ENCODE assay signal across 8 mouse cellular contexts in the genomic region with DNA sequence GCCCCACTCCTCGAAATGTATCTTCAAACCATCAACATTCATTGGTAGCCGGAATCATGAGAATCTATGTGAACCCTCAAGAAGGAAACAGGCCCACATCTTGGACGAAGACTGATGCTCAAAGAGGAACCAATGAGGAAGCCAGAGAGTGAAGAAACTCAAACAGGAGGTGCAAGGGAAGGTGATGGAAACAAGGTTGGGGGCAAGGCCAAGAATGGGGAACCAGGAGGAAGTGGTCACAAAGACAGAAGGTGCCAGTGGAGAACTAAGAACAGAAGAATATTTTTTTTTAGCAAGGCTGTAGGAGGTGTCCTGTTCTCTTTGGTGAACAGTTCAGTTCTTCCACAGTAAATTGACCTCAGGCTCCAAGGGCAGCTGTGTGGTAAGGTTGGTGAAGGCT.
"Had no signal": no experiment of that assay in that cellular context is flagged by ENCODE, and none has a peak within 500 bp of the region (broad histone marks: within the 10 kb centered on the region; RNA-seq: fewer than 3 reads in every experiment).

No protein-coding gene starts in this region.

- DNase-seq: kidney, adult 18-20 months; kidney, postnatal 25 days; layer of hippocampus, postnatal 36 days; lung, postnatal 14 days; thymus, adult 2 months; thymus, postnatal 36 days had no signal

- ATAC-seq: liver, embryonic 12.5 days; midbrain, embryonic 13.5 days had no signal
